Mouse (Mus musculus): ENCODE results near the gene Slc2a10.

DNA sequence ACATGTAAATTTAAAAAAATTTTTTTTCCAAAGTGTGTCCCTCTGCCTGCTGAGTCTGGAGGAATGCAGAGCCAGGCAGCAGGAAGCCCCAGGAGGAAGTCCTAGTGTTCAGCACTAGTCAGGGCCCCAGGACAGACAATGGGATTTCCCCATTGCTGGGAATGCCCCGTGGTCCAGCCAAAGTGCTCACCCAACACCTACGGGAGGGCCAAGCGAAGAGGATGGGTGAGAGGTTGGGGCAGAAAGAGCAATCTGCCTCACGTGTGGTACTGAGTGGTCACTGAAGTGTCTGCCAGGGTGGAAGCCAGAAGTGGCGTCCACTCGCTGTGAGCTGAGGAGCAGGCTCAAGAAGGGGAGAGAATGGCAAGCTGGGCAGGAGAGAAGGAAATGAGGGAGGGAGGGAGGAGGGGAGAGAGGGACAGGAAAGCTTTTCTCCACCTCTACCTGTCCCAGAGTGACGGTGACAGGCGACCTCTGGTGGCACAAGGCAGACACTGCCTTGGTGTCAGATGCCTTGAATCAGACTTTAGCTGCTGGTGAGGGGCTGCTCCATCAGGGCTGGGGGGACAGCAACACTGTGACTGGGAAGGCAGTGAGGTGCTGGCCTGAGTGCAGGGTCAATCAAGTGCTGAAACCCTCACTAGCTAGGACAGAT is 16.6 kb upstream of the Slc2a10 start:
- peak; percentile 91 for TF ChIP-seq CTCF (IDR thresholded peaks at IDR 0.05; ENCODE audit: low read depth)
- TF ChIP-seq EP300 (IDR thresholded peaks at IDR 0.05; ENCODE audit: low read depth), result no peak

Measured in liver, postnatal 0 days (tissue).